Mouse (Mus musculus): ENCODE results near the gene Eef1g. TPM values are rescaled to one million over a fixed set of nuclear protein-coding genes. Genes with fewer than 3 reads are reported as not detected.

Gene Eef1g
- polyA plus RNA-seq, 1 experiment, result 242 TPM

GRCm38 (mm10) chr19:8944062-8944461 is 22.8 kb upstream of the Eef1g start:
- DNase-seq (ENCODE audit: low read depth in 1 of 2, low spot score in 2 of 2), result no peak
- TF ChIP-seq CTCF (IDR thresholded peaks at IDR 0.05; ENCODE audit: extremely low read depth, insufficient read depth, insufficient read length, insufficient replicate concordance) (no peak), POLR2A (IDR thresholded peaks at IDR 0.05; ENCODE audit: low read depth, low read length) (no peak)
- no peak overlapping the region for H3K4me3 ChIP-seq (ENCODE audit: extremely low read depth, insufficient read depth, insufficient read length)
- no peaks in the 10 kb centered on the region for H3K27me3 ChIP-seq (ENCODE audit: control insufficient read depth, insufficient read depth, low read length)
- H3K36me3 ChIP-seq (ENCODE audit: control insufficient read depth, insufficient read depth, low read length), result peaks cover 41% of the 10 kb centered on the region
- H3K27ac ChIP-seq (ENCODE audit: insufficient read depth, low read length), result peak overlapping the region; percentile 5; the same call in 1 of the 2 replicates
- WGBS, result 19% methylated on average over 5 of the region's 5 CpGs
- peaks cover 17% of the 10 kb centered on the region for H3K4me1 ChIP-seq (ENCODE audit: control insufficient read depth, insufficient read depth, insufficient read length)

GRCm38 (mm10) chr19:8944750-8945149 is 22.1 kb upstream of the Eef1g start:
- no peak overlapping the region for H3K4me3 ChIP-seq (ENCODE audit: extremely low read depth, insufficient read depth, insufficient read length)
- H3K36me3 ChIP-seq (ENCODE audit: control insufficient read depth, insufficient read depth, low read length), result peaks cover 44% of the 10 kb centered on the region
- 20% methylated on average over 5 of the region's 5 CpGs for WGBS
- no peak overlapping the region for H3K27ac ChIP-seq (ENCODE audit: insufficient read depth, low read length)
- H3K27me3 ChIP-seq (ENCODE audit: control insufficient read depth, insufficient read depth, low read length), result no peaks in the 10 kb centered on the region
- TF ChIP-seq CTCF (IDR thresholded peaks at IDR 0.05; ENCODE audit: extremely low read depth, insufficient read depth, insufficient read length, insufficient replicate concordance) (no peak), POLR2A (IDR thresholded peaks at IDR 0.05; ENCODE audit: low read depth, low read length) (no peak)
- H3K4me1 ChIP-seq (ENCODE audit: control insufficient read depth, insufficient read depth, insufficient read length), result peaks cover 17% of the 10 kb centered on the region
- DNase-seq (ENCODE audit: low read depth in 1 of 2, low spot score in 2 of 2), result peak in 1 of 2 experiments; percentile 43

DNA sequence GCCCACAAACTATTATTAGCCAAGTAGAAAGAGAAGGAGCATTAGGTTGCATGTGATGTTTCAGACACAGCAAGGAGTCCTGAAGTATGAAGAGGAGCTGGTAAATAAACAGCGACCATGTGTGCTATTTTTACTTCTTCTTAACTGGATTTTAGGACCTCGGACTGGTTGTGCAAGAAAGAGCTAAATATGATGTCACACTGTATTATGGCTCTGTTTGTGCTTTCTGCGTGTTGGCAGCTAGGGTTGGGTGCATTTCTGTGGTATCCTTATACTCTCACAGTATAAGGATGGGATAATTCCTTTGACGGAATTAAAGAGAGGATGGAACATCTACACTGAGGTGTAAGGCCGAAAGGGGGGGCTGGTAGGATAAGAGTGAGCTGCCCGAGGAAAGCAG is 21.6 kb upstream of the Eef1g start:
- H3K4me1 ChIP-seq (ENCODE audit: control insufficient read depth, insufficient read depth, insufficient read length), result peaks cover 17% of the 10 kb centered on the region
- no peak for DNase-seq (ENCODE audit: low read depth in 1 of 2, low spot score in 2 of 2)
- TF ChIP-seq POLR2A (IDR thresholded peaks at IDR 0.05; ENCODE audit: low read depth, low read length) (no peak), CTCF (IDR thresholded peaks at IDR 0.05; ENCODE audit: extremely low read depth, insufficient read depth, insufficient read length, insufficient replicate concordance) (no peak)
- H3K36me3 ChIP-seq (ENCODE audit: control insufficient read depth, insufficient read depth, low read length), result peaks cover 46% of the 10 kb centered on the region
- H3K4me3 ChIP-seq (ENCODE audit: extremely low read depth, insufficient read depth, insufficient read length), result no peak overlapping the region
- H3K27me3 ChIP-seq (ENCODE audit: control insufficient read depth, insufficient read depth, low read length), result no peaks in the 10 kb centered on the region
- 74% methylated on average over 6 of the region's 6 CpGs for WGBS
- no peak overlapping the region for H3K27ac ChIP-seq (ENCODE audit: insufficient read depth, low read length)

DNA sequence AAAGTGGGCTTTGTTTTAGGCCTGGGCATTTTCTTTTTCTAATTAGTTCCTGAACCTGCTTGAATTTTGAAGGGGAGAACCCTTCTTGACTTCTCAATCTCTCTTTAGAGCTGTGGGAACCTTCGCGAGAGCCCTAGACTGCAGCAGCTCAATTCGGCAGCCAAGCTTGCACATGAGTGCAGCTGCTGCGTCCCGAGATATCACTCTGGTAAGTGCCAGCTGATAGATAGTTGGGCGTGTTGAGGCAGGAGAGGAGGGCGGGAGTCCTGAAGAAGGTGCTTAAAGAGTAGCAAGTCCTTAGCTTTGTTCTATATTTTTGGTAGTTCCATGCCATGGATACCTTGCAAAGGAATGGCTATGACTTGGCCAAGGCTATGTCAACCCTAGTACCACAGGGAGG is 19.9 kb upstream of the Eef1g start:
- no peak for TF ChIP-seq POLR2A (IDR thresholded peaks at IDR 0.05; ENCODE audit: low read depth, low read length)
- no peaks in the 10 kb centered on the region for H3K27me3 ChIP-seq (ENCODE audit: control insufficient read depth, insufficient read depth, low read length)
- H3K4me1 ChIP-seq (ENCODE audit: control insufficient read depth, insufficient read depth, insufficient read length), result peaks cover 10% of the 10 kb centered on the region
- peaks cover 57% of the 10 kb centered on the region for H3K36me3 ChIP-seq (ENCODE audit: control insufficient read depth, insufficient read depth, low read length)
- 79% methylated on average over 7 of the region's 7 CpGs for WGBS
- no peak overlapping the region for H3K4me3 ChIP-seq (ENCODE audit: extremely low read depth, insufficient read depth, insufficient read length)
- no peak overlapping the region for H3K27ac ChIP-seq (ENCODE audit: insufficient read depth, low read length)
- DNase-seq (ENCODE audit: low read depth in 1 of 2, low spot score in 2 of 2), result no peak

- Histone ChIP-seq H3K36me3 (ENCODE audit: control insufficient read depth, insufficient read depth, low read length) (peaks cover 48% of the 10 kb centered on the region), H3K4me3 (ENCODE audit: extremely low read depth, insufficient read depth, insufficient read length) (no peak overlapping the region), H3K4me1 (ENCODE audit: control insufficient read depth, insufficient read depth, insufficient read length) (peaks cover 7% of the 10 kb centered on the region; the same call in 1 of the 2 replicates), H3K27ac (ENCODE audit: insufficient read depth, low read length) (no peak overlapping the region), H3K27me3 (ENCODE audit: control insufficient read depth, insufficient read depth, low read length) (no peaks in the 10 kb centered on the region)
- no peak for DNase-seq (ENCODE audit: low read depth in 1 of 2, low spot score in 2 of 2)
- WGBS, result 85% methylated on average over 5 of the region's 5 CpGs
- TF ChIP-seq POLR2A (IDR thresholded peaks at IDR 0.05; ENCODE audit: low read depth, low read length), result no peak
- no peak for TF ChIP-seq CTCF (IDR thresholded peaks at IDR 0.05; ENCODE audit: extremely low read depth, insufficient read depth, insufficient read length, insufficient replicate concordance)
Observed at GRCm38 (mm10) chr19:8950190-8950589, 16.7 kb upstream of the Eef1g start.

DNA sequence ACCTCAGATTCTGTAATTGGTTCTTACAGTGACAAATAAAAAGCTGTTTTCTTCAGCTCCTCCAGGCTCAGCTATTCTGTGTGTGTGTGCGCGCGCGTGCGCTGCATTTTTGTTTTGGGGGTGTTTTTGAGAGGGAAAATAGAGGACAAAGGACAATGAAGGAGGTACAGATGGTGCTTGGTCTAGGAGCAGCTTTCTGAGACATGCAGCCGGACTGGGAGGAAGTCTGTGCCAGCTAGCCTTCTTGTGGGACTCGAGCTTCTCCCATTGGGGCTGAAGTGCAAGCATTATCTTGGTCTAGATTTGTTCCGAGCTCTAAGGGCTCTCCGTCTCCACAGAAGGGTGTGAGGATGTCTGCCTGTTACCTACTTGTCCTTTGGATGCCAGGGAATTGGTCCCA is 14.6 kb upstream of the Eef1g start:
- no peak overlapping the region for H3K27ac ChIP-seq (ENCODE audit: insufficient read depth, low read length)

GRCm38 (mm10) chr19:8953135-8954039 is 13.5 kb upstream of the Eef1g start, which contains the start of gene Tut1:
Tut1 (plus strand) TSS chr19:8953847.
- Histone ChIP-seq H3K36me3 (ENCODE audit: control insufficient read depth, insufficient read depth, low read length) (peaks cover 25% of the 10 kb centered on the region), H3K27me3 (ENCODE audit: control insufficient read depth, insufficient read depth, low read length) (no peaks in the 10 kb centered on the region), H3K27ac (ENCODE audit: insufficient read depth, low read length) (peak within 1 kb of the TSS; percentile 90), H3K4me1 (ENCODE audit: control insufficient read depth, insufficient read depth, insufficient read length) (peaks cover 7% of the 10 kb centered on the region; the same call in 1 of the 2 replicates), H3K4me3 (ENCODE audit: extremely low read depth, insufficient read depth, insufficient read length) (peak within 1 kb of the TSS; percentile 91)
- WGBS, result 1% methylated on average over 46 of the region's 46 CpGs
- TF ChIP-seq POLR2A (IDR thresholded peaks at IDR 0.05; ENCODE audit: low read depth, low read length), result peak; percentile 40; the same call in 1 of the 2 replicates
- TF ChIP-seq CTCF (IDR thresholded peaks at IDR 0.05; ENCODE audit: extremely low read depth, insufficient read depth, insufficient read length, insufficient replicate concordance), result no peak
- DNase-seq (ENCODE audit: low read depth in 1 of 2, low spot score in 2 of 2), result peak; percentile 80 to 97

More for the DNA sequence above, 14.6 kb upstream of the Eef1g start:
- peaks cover 33% of the 10 kb centered on the region for H3K36me3 ChIP-seq (ENCODE audit: control insufficient read depth, insufficient read depth, low read length)
- peaks cover 7% of the 10 kb centered on the region; the same call in 1 of the 2 replicates for H3K4me1 ChIP-seq (ENCODE audit: control insufficient read depth, insufficient read depth, insufficient read length)
- TF ChIP-seq CTCF (IDR thresholded peaks at IDR 0.05; ENCODE audit: extremely low read depth, insufficient read depth, insufficient read length, insufficient replicate concordance) (no peak), POLR2A (IDR thresholded peaks at IDR 0.05; ENCODE audit: low read depth, low read length) (no peak)
- WGBS, result 94% methylated on average over 9 of the region's 9 CpGs
- H3K4me3 ChIP-seq (ENCODE audit: extremely low read depth, insufficient read depth, insufficient read length), result no peak overlapping the region
- no peaks in the 10 kb centered on the region for H3K27me3 ChIP-seq (ENCODE audit: control insufficient read depth, insufficient read depth, low read length)
- DNase-seq (ENCODE audit: low read depth in 1 of 2, low spot score in 2 of 2), result no peak
